Mouse (Mus musculus) kidney, embryonic 16.5 days (tissue): ENCODE data around the gene Odc1. TPM values are rescaled to one million over a fixed set of nuclear protein-coding genes. Genes with fewer than 3 reads are reported as not detected.

Experiments
- ATAC-seq: fragments of 200-750 bp; cut with Nextera tagmentation; 2 replicates; pipeline ENCODE4 v1.8.0; 2017; ENCODE audit warnings: moderate TSS enrichment; ENCODE audit not compliant: low FRiP score, low TSS enrichment
- H3K27ac ChIP-seq: fragments of 300-500 bp; sonication (generic); 2 replicates; pipeline ENCODE4 v1.5.1; 2014; ENCODE audit warnings: low read length
- H3K27me3 ChIP-seq: fragments of 300-500 bp; sonication (generic); 2 replicates; pipeline ENCODE4 v1.6.1; 2014; ENCODE audit warnings: low read length, control low read depth, mixed read lengths; ENCODE audit not compliant: insufficient read depth
- H3K36me3 ChIP-seq: fragments of 300-500 bp; sonication (generic); 2 replicates; pipeline ENCODE4 v1.6.1; 2014; ENCODE audit warnings: low read length, control low read depth, mixed read lengths; ENCODE audit not compliant: insufficient read depth
- H3K4me1 ChIP-seq: fragments of 300-500 bp; sonication (generic); 2 replicates; pipeline ENCODE4 v1.6.1; 2014; ENCODE audit warnings: low read length, control low read depth, mixed read lengths; ENCODE audit not compliant: insufficient read depth
- H3K4me2 ChIP-seq: fragments of 300-500 bp; sonication (generic); replicated peaks from 2 replicates; pipeline ENCODE4 v1.6.1; 2014; ENCODE audit warnings: low read depth, low read length
- H3K4me3 ChIP-seq: fragments of 300-500 bp; sonication (generic); 2 replicates; pipeline ENCODE4 v1.5.1; 2014; ENCODE audit warnings: mild to moderate bottlenecking, low read length
- H3K9ac ChIP-seq: fragments of 300-500 bp; sonication (generic); replicated peaks from 2 replicates; pipeline ENCODE4 v1.6.1; 2014; ENCODE audit warnings: low read length
- H3K9me3 ChIP-seq: fragments of 300-500 bp; sonication (generic); 2 replicates; pipeline ENCODE4 v1.6.1; 2016; ENCODE audit warnings: low read length, control low read depth
- WGBS: fragments of 180-500 bp; shearing (Covaris S2); extraction: QIAGEN DNeasy Blood & Tissue Kit; methylation state at CpG from one replicate; pipeline ENCODE4 v1.1.7; 2014; 5-methylcytosine and 5-hydroxymethylcytosine counted together
- polyA plus RNA-seq: library from polyadenylated mRNA; unstranded; fragments of >200 nt; fragmentation: Nextera tagmentation; extraction: Ambion mirVana; gene quantifications from 2 replicates; pipeline ENCODE4 v1.2.1, GENCODE M21; 2015

Odc1 gene
- polyA plus RNA-seq, result 217 and 223 TPM in 2 replicates

DNA sequence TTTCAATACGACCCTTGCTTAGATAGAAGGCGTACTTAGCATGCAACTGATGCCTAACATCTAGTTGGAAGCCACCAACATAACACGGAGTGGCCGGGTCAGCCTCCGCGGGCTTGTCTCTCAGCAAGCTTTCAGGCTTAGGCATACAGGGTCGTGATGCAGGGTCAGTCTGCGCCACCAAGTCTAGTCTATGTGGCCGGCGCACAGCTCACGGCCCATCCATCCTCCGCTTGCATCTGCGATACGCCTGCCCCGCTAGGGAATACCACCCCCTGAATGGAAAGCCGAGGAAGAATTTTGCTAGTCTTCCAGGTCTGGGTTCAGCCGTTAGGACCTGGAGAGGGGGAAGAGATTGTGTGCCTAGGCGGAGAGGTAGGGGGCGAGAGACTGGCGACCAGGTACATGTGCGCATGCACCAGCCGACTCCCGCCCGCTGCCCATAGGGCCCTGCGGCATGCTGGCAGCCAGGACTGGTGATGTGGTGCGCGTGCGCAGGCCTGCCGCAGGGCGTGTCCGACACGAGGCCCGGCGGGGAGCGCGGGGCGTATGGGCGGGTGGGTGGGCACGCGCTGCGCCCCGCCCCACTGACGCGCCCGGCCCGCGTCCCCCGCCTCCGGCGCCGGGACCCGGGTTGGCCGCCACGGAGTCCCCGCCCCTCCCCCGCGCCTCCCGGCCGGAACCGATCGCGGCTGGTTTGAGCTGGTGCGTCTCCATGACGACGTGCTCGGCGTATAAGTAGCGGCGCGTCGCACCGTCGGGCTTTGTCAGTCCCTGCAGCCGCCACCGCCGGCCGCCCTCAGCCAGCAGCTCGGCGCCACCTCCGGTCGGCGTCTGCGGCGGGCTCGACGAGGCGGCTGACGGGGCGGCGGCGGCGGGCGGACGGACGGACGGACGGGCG is at the start of gene Odc1:
Gene Odc1 (plus strand): TSS at position 586 of the 898 bp plus-strand sequence.
- 1% methylated on average over 84 of the region's 98 CpGs for WGBS
- Histone ChIP-seq H3K36me3 (peaks cover 24% of the 10 kb centered on the region), H3K9ac (peak within 1 kb of the TSS; percentile 91), H3K9me3 (no peaks in the 10 kb centered on the region), H3K27ac (peak within 1 kb of the TSS; percentile 92), H3K4me3 (peak within 1 kb of the TSS; percentile 94), H3K4me1 (peaks cover 13% of the 10 kb centered on the region), H3K4me2 (peak within 1 kb of the TSS; percentile 84), H3K27me3 (no peaks in the 10 kb centered on the region)
- peak; percentile 98 for ATAC-seq

DNA sequence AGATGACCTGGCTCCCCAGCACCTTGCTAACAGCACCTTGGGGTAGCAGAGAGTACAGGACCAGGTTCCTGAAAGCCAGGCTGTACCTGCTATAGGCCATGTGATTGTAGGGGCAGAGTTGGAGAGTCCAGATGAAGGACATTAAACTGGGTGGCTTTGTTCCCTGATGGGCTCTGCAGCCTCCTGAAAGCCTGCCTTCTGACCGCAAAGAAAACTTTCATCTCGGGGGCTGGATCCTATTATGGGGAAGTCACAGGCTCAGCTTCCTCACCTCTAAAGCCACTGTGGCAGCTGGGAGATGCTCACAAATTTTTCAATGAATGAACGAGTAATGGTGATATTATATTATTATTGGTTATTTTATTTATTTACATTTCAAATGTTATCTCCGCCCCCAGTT is 49.8 kb upstream of the Odc1 start:
- 64% methylated on average over 4 of the region's 4 CpGs for WGBS

GRCm38 (mm10) chr12:17495858-17496451 is 48.6 kb upstream of the Odc1 start:
- H3K27me3 ChIP-seq, result no peaks in the 10 kb centered on the region
- H3K36me3 ChIP-seq, result no peaks in the 10 kb centered on the region
- ATAC-seq, result peak; percentile 74
- no peak overlapping the region for H3K9ac ChIP-seq
- 22% methylated on average over 8 of the region's 8 CpGs for WGBS
- H3K4me3 ChIP-seq, result no peak overlapping the region
- peaks cover 10% of the 10 kb centered on the region for H3K4me1 ChIP-seq
- H3K9me3 ChIP-seq, result no peaks in the 10 kb centered on the region
- H3K27ac ChIP-seq, result no peak overlapping the region
- H3K4me2 ChIP-seq, result no peak overlapping the region

More for the DNA sequence above, 49.8 kb upstream of the Odc1 start:
- no peaks in the 10 kb centered on the region for H3K36me3 ChIP-seq
- no peaks in the 10 kb centered on the region for H3K9me3 ChIP-seq
- H3K4me2 ChIP-seq, result no peak overlapping the region
- ATAC-seq, result no peak
- no peak overlapping the region for H3K27ac ChIP-seq
- no peak overlapping the region for H3K4me3 ChIP-seq
- no peak overlapping the region for H3K9ac ChIP-seq
- no peaks in the 10 kb centered on the region for H3K27me3 ChIP-seq
- peaks cover 10% of the 10 kb centered on the region for H3K4me1 ChIP-seq

DNA sequence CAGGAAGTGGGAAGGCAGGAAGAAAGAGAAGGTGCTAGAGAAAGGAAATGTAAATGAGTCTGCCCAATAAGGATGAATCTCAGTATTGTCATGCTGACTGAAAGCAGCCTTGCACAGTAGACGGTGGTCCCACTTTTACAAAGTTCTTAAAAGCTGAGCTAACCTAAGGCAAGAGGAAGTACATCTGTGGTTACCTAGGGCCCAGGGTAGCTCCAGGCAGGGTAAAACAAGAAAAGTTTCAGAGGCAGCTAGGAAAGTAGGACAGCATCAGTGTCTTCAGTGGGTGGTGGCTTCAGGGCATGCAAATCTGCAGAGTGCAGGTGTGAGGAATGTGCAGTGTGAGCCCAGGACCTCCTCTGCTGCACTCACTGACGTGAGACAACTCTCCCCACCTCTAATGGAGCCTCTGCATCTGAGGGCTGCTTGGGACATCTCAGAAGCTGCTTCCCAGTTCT is 38.9 kb upstream of the Odc1 start:
- Histone ChIP-seq H3K4me2 (no peak overlapping the region), H3K4me3 (no peak overlapping the region), H3K9ac (no peak overlapping the region), H3K27me3 (no peaks in the 10 kb centered on the region), H3K9me3 (no peaks in the 10 kb centered on the region), H3K27ac (no peak overlapping the region), H3K36me3 (no peaks in the 10 kb centered on the region), H3K4me1 (peaks cover 7% of the 10 kb centered on the region; the same call in 1 of the 2 replicates)
- peak; percentile 35; the same call in 1 of the 2 replicates for ATAC-seq
- 35% methylated on average over 2 of the region's 2 CpGs for WGBS

GRCm38 (mm10) chr12:17506117-17506993 is 38.2 kb upstream of the Odc1 start:
- 62% methylated on average over 5 of the region's 5 CpGs for WGBS
- Histone ChIP-seq H3K27ac (no peak overlapping the region), H3K9ac (no peak overlapping the region), H3K4me2 (no peak overlapping the region), H3K9me3 (no peaks in the 10 kb centered on the region), H3K27me3 (no peaks in the 10 kb centered on the region), H3K4me3 (no peak overlapping the region), H3K36me3 (no peaks in the 10 kb centered on the region), H3K4me1 (peaks cover 7% of the 10 kb centered on the region; the same call in 1 of the 2 replicates)
- ATAC-seq, result peak; percentile 71

- 30% methylated on average over 13 of the region's 13 CpGs for WGBS
- Histone ChIP-seq H3K9me3 (no peaks in the 10 kb centered on the region), H3K27ac (no peak overlapping the region), H3K4me2 (no peak overlapping the region), H3K27me3 (no peaks in the 10 kb centered on the region), H3K36me3 (no peaks in the 10 kb centered on the region), H3K4me3 (no peak overlapping the region), H3K9ac (no peak overlapping the region), H3K4me1 (peaks cover 7% of the 10 kb centered on the region; the same call in 1 of the 2 replicates)
- peak; percentile 66; the same call in 1 of the 2 replicates for ATAC-seq
Observed at GRCm38 (mm10) chr12:17506994-17507542, 37.5 kb upstream of the Odc1 start.

DNA sequence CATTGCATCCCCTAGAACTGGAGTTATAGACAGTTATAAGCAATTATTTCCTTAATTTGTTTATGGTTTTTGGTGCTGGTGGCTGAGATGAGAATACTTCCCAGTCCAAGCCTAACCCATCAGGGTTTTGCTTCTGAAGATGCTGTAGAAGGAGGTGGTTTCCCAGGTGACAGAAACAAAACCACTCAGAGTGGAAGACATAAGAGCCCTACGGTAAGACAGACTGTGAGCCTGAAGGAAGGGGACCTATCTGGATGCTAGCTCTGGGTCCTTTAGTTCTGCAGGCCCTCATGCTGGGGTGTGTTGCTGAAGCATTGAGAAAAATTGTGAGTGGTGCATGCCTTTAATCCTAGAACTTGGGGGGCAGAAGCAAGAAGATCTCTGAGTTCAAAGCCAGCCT is 35.3 kb upstream of the Odc1 start:
- Histone ChIP-seq H3K9ac (no peak overlapping the region), H3K4me1 (peaks cover 7% of the 10 kb centered on the region; the same call in 1 of the 2 replicates), H3K4me3 (no peak overlapping the region), H3K9me3 (no peaks in the 10 kb centered on the region), H3K36me3 (no peaks in the 10 kb centered on the region), H3K27ac (no peak overlapping the region), H3K27me3 (no peaks in the 10 kb centered on the region), H3K4me2 (no peak overlapping the region)
- no peak for ATAC-seq
- 71% methylated on average over 1 of the region's 1 CpGs for WGBS

- Histone ChIP-seq H3K36me3 (no peaks in the 10 kb centered on the region), H3K4me1 (peaks cover 7% of the 10 kb centered on the region; the same call in 1 of the 2 replicates), H3K4me2 (no peak overlapping the region), H3K9me3 (no peaks in the 10 kb centered on the region), H3K9ac (no peak overlapping the region), H3K27ac (no peak overlapping the region), H3K27me3 (no peaks in the 10 kb centered on the region), H3K4me3 (no peak overlapping the region)
- ATAC-seq, result no peak
- 40% methylated on average over 12 of the region's 12 CpGs for WGBS
Observed at GRCm38 (mm10) chr12:17510158-17510557, 34.4 kb upstream of the Odc1 start.

- Histone ChIP-seq H3K9ac (no peak overlapping the region), H3K36me3 (no peaks in the 10 kb centered on the region), H3K4me3 (no peak overlapping the region), H3K27ac (no peak overlapping the region), H3K4me1 (peaks cover 7% of the 10 kb centered on the region; the same call in 1 of the 2 replicates), H3K4me2 (no peak overlapping the region), H3K27me3 (no peaks in the 10 kb centered on the region), H3K9me3 (no peaks in the 10 kb centered on the region)
- ATAC-seq, result no peak
- WGBS, result 88% methylated on average over 6 of the region's 6 CpGs
Observed at GRCm38 (mm10) chr12:17511019-17511418, 33.6 kb upstream of the Odc1 start.
